Mouse (Mus musculus): ENCODE data around the gene Gm29797.

Gm29797 gene

DNA sequence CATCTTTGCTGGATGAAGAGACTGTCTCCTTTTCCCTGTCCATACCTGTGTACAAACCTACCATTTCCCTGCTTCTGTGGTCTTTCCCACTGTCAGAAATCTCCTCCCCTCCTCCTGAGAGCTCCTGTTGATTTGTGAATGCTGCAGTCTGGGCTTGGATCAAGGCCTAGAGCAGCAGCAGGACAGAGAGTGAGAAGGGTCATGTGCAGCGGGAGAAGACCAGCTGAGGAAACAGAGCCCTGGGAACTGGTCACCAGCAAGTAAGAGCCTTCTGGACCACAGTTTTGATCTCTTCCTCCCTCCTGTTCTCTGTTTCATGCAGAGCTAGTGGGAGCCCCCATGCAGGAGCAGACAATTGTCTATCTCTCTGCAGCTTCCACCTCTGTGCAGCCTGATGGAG, 38.9 kb downstream of the Gm29797 start:
- DNase-seq (ENCODE audit: extremely low spot score, low spot score) = peak; percentile 11

DNA sequence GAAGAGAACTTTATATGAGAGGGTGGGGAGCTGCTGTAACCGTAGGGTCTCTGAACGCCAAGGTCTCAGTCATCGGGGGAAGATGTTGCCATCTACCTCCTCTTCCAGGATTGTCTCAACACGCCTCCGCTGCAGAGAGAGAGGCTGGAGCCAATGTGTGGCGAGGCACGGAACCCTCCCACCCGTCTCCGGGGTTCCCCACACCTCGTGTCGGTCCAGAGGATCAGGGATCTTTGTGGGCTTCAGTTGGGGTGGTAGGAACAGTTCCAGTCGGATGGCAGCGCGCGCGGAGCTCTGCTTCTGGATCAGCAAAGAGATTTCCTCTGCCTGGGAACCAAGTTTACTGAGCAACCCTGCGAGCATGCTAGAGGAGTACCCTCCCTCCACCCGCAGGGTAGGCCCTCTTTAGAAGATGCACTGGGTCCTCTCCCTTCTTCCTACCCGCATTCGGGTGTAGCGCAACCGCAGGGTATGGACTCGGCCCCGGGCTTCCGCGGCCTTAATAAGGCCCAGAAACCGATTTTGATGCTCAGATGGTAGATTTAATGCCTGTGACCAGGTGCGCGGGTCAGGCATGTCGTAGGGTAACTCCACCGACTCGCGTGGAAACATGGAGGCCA, 40.1 kb downstream of the Gm29797 start:
- DNase-seq (ENCODE audit: extremely low spot score, low spot score) = no peak

- DNase-seq (ENCODE audit: extremely low spot score, low spot score) = no peak
Measured at GRCm38 (mm10) chr2:181698241-181698640, 41.4 kb downstream of the Gm29797 start, which contains the start of gene Lkaaear1. Gene Lkaaear1 (minus strand): TSS chr2:181698442.

- DNase-seq (ENCODE audit: extremely low spot score, low spot score) = no peak
Measured at GRCm38 (mm10) chr2:181706668-181707067, 49.8 kb downstream of the Gm29797 start.

All from neural tube, embryonic 10.5 days (tissue).